Mouse (Mus musculus): ENCODE measurements around the gene Elp5. TPM values are rescaled to one million over a fixed set of nuclear protein-coding genes. Genes with fewer than 3 reads are reported as not detected.

The Elp5 gene
- total and polyA plus RNA-seq, 3 experiments, result 39.0 to 61.6 (median 42.2) TPM

GRCm38 (mm10) chr11:69937385-69937784 lies 44.9 kb downstream of the Elp5 start:
- peak; percentile 67 to 71 for DNase-seq
- Histone ChIP-seq H3K4me1 (ENCODE audit: control insufficient read depth, insufficient read depth, low read length) (peaks cover 11% of the 10 kb centered on the region), H3K4me3 (no peak overlapping the region), H3K27ac (peak overlapping the region; percentile 71), H3K27me3 (ENCODE audit: control insufficient read depth, insufficient read depth, low read length) (no peaks in the 10 kb centered on the region), H3K36me3 (ENCODE audit: control insufficient read depth, insufficient read depth, low read length) (no peaks in the 10 kb centered on the region), H3K79me2 (replicated peaks; ENCODE audit: control insufficient read depth, insufficient read depth, low read length) (no peaks in the 10 kb centered on the region), H3K9ac (ENCODE audit: low read depth, low read length) (peak overlapping the region; percentile 34)
- WGBS, result 21% methylated on average over 4 of the region's 4 CpGs
- TF ChIP-seq POLR2A (IDR thresholded peaks at IDR 0.05; ENCODE audit: insufficient read depth, low read depth, low read length) (0 out of 2 replicates have a peak, but pooled peaks have one; percentile 23), CTCF (IDR thresholded peaks at IDR 0.05) (no peak), EP300 (IDR thresholded peaks at IDR 0.05; ENCODE audit: insufficient read depth, low read depth, low read length) (no peak)
- intact Hi-C loops (cut with DNase I), result no loop called here

- H3K79me2 ChIP-seq (replicated peaks; ENCODE audit: control insufficient read depth, insufficient read depth, low read length), result no peaks in the 10 kb centered on the region
- H3K27ac ChIP-seq, result peak overlapping the region; percentile 71
- H3K27me3 ChIP-seq (ENCODE audit: control insufficient read depth, insufficient read depth, low read length), result no peaks in the 10 kb centered on the region
- no peak for TF ChIP-seq EP300 (IDR thresholded peaks at IDR 0.05; ENCODE audit: insufficient read depth, low read depth, low read length)
- no peak for TF ChIP-seq CTCF (IDR thresholded peaks at IDR 0.05)
- TF ChIP-seq POLR2A (IDR thresholded peaks at IDR 0.05; ENCODE audit: insufficient read depth, low read depth, low read length), result no peak
- H3K36me3 ChIP-seq (ENCODE audit: control insufficient read depth, insufficient read depth, low read length), result no peaks in the 10 kb centered on the region
- WGBS, result 33% methylated on average over 9 of the region's 9 CpGs
- intact Hi-C loops (cut with DNase I), result no loop called here
- peak; percentile 38 to 53 for DNase-seq
- H3K4me3 ChIP-seq, result peak overlapping the region; percentile 50; the same call in 1 of the 2 replicates
- peak overlapping the region; percentile 81 for H3K9ac ChIP-seq (ENCODE audit: low read depth, low read length)
- peaks cover 11% of the 10 kb centered on the region for H3K4me1 ChIP-seq (ENCODE audit: control insufficient read depth, insufficient read depth, low read length)
Observed at GRCm38 (mm10) chr11:69936714-69937347, 45.5 kb downstream of the Elp5 start.

DNA sequence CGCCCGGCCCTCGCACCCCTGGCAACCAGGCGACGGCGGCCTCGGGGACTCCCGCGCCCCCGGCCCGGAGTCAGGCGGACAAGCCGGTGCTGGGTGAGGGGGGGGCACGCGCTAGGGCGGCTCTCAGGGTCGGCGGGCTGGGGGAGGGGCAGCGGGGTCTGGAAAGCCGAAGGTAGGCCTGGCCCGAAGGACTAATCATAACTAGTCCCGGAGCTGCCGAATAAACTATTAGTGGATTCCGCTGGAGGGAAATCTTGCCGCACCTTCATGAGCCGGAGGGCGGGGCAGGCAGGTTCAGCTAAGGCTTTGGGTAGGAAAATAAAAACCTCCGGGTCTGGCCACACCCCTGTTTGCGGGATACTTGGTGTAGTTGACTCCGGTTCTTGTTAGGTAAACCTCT lies 46.2 kb downstream of the Elp5 start:
- H3K9ac ChIP-seq (ENCODE audit: low read depth, low read length), result peak overlapping the region; percentile 81
- WGBS, result 2% methylated on average over 30 of the region's 30 CpGs
- H3K27ac ChIP-seq, result peak overlapping the region; percentile 71
- TF ChIP-seq POLR2A (IDR thresholded peaks at IDR 0.05; ENCODE audit: insufficient read depth, low read depth, low read length) (no peak), CTCF (IDR thresholded peaks at IDR 0.05) (no peak), EP300 (IDR thresholded peaks at IDR 0.05; ENCODE audit: insufficient read depth, low read depth, low read length) (no peak)
- H3K4me1 ChIP-seq (ENCODE audit: control insufficient read depth, insufficient read depth, low read length), result peaks cover 11% of the 10 kb centered on the region
- peak overlapping the region; percentile 50 for H3K4me3 ChIP-seq
- H3K36me3 ChIP-seq (ENCODE audit: control insufficient read depth, insufficient read depth, low read length), result no peaks in the 10 kb centered on the region
- H3K27me3 ChIP-seq (ENCODE audit: control insufficient read depth, insufficient read depth, low read length), result no peaks in the 10 kb centered on the region
- intact Hi-C loops (cut with DNase I), result no loop called here
- no peaks in the 10 kb centered on the region for H3K79me2 ChIP-seq (replicated peaks; ENCODE audit: control insufficient read depth, insufficient read depth, low read length)
- peak in 1 of 2 experiments; percentile 40 for DNase-seq

DNA sequence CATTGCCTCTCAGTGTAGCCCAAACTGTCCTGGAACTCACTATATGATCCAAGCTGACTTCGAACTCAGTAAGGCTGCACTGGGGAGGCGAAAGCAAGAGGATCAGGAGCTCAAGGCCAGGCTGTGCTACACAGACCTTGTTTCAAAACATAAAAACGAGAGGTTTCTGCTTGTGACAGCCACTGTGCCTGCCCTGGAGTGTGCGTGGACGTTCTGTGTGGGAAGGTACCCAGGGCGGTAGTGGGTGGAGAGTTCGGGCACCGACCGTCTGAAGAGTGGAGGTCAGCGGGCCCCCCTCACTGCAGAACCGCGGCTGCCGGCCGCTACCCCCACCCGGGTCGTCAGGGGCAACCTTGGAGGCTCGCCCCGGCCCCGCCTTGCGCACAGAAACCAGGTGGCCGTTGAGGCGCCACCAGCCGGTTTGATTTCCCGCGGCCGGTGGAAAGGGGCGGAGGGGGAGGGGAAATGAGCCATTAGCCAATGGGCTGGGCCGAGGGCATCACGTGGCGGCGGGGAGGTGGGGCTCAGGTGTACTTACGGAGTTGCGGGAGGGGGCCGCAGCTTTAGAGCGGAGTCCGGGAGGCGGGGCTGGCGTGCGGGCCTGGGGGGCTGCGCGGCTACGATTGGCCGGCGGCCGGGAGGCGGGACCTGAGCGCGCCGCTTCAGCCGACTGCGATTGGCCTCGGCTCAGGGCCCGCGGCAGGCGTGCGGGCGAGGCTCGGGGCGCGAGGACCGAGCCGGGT lies 47.0 kb downstream of the Elp5 start, which contains the start of gene Ybx2:
TSS of gene Ybx2 (plus strand) at position 660 of the 743 bp plus-strand sequence.
- no peaks in the 10 kb centered on the region for H3K36me3 ChIP-seq (ENCODE audit: control insufficient read depth, insufficient read depth, low read length)
- no peaks in the 10 kb centered on the region for H3K79me2 ChIP-seq (replicated peaks; ENCODE audit: control insufficient read depth, insufficient read depth, low read length)
- WGBS, result 3% methylated on average over 62 of the region's 62 CpGs
- TF ChIP-seq CTCF (IDR thresholded peaks at IDR 0.05) (peak; percentile 21; the same call in 1 of the 2 replicates), EP300 (IDR thresholded peaks at IDR 0.05; ENCODE audit: insufficient read depth, low read depth, low read length) (no peak), POLR2A (IDR thresholded peaks at IDR 0.05; ENCODE audit: insufficient read depth, low read depth, low read length) (no peak)
- intact Hi-C loops (cut with DNase I), result loop anchor here (2.0 kb wide), 1 partner anchor 65 kb away; the partner anchor contains the start of gene Dvl2
- H3K4me1 ChIP-seq (ENCODE audit: control insufficient read depth, insufficient read depth, low read length), result peaks cover 11% of the 10 kb centered on the region
- no peaks in the 10 kb centered on the region for H3K27me3 ChIP-seq (ENCODE audit: control insufficient read depth, insufficient read depth, low read length)
- H3K4me3 ChIP-seq, result peak within 1 kb of the TSS; percentile 50
- peak within 1 kb of the TSS; percentile 81 for H3K9ac ChIP-seq (ENCODE audit: low read depth, low read length)
- H3K27ac ChIP-seq, result peak within 1 kb of the TSS; percentile 71
- peak; percentile 88 to 89 for DNase-seq

DNA sequence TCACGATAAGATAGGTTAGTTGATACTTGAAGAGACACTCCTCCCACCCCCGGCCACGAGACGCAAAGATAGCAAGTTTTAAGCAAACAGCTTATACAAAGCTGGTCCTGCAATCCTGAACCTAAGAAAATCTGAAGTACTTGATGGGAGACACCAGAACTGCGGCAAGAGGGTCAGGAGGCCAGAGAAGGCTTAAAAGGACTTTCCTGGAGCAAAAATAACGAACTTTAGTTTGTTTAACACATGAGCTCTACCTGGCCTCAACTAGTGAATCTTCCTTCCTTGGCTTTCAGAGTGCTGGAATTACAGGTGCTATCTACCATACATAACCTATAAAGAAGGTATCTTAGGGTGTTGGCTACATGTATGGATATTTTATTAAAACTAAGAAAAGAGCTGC lies 47.6 kb downstream of the Elp5 start:
- Histone ChIP-seq H3K4me1 (ENCODE audit: control insufficient read depth, insufficient read depth, low read length) (peaks cover 11% of the 10 kb centered on the region), H3K36me3 (ENCODE audit: control insufficient read depth, insufficient read depth, low read length) (no peaks in the 10 kb centered on the region), H3K4me3 (peak overlapping the region; percentile 30; the same call in 1 of the 2 replicates), H3K27ac (0 out of 2 replicates have a peak overlapping the region, but pooled peaks have one; percentile 5), H3K9ac (ENCODE audit: low read depth, low read length) (no peak overlapping the region), H3K27me3 (ENCODE audit: control insufficient read depth, insufficient read depth, low read length) (no peaks in the 10 kb centered on the region), H3K79me2 (replicated peaks; ENCODE audit: control insufficient read depth, insufficient read depth, low read length) (no peaks in the 10 kb centered on the region)
- intact Hi-C loops (cut with DNase I), result loop anchor here (1.0 to 5.0 kb wide), 3 partner anchors 15 to 268 kb away; partner anchors contain the start of gene Dvl2
- no peak for TF ChIP-seq EP300 (IDR thresholded peaks at IDR 0.05; ENCODE audit: insufficient read depth, low read depth, low read length)
- 23% methylated on average over 6 of the region's 6 CpGs for WGBS
- DNase-seq, result no peak
